Mouse (Mus musculus) frontal cortex, postnatal 14 days (tissue): Measurements from ENCODE around the gene Apbb2.

ENCODE experiments used
- DNase-seq, 2 experiments: peaks; one replicate each; pipeline ENCODE4 v3.0.0; 2022; ENCODE audit warnings: low spot score in 2 of 2

Gene Apbb2

GRCm38 (mm10) chr5:66518411-66519006 is 100.1 kb downstream of the Apbb2 start:
- DNase-seq, result no peak

GRCm38 (mm10) chr5:66517503-66517902 is 101.1 kb downstream of the Apbb2 start:
- no peak for DNase-seq

- no peak for DNase-seq
Observed at GRCm38 (mm10) chr5:66516311-66516710, 102.3 kb downstream of the Apbb2 start.

- no peak for DNase-seq
Observed at GRCm38 (mm10) chr5:66515271-66515670, 103.3 kb downstream of the Apbb2 start.

- DNase-seq, result no peak
Observed at GRCm38 (mm10) chr5:66514659-66515058, 103.9 kb downstream of the Apbb2 start.

- no peak for DNase-seq
Observed at GRCm38 (mm10) chr5:66513412-66513811, 105.2 kb downstream of the Apbb2 start.

- no peak for DNase-seq
Observed at GRCm38 (mm10) chr5:66512519-66512918, 106.1 kb downstream of the Apbb2 start.

GRCm38 (mm10) chr5:66510716-66511115 is 107.9 kb downstream of the Apbb2 start:
- DNase-seq, result no peak

GRCm38 (mm10) chr5:66509151-66509550 is 109.4 kb downstream of the Apbb2 start:
- DNase-seq, result no peak

GRCm38 (mm10) chr5:66505578-66505977 is 113.0 kb downstream of the Apbb2 start:
- no peak for DNase-seq

GRCm38 (mm10) chr5:66505071-66505470 is 113.5 kb downstream of the Apbb2 start:
- no peak for DNase-seq

- DNase-seq, result no peak
Observed at GRCm38 (mm10) chr5:66504434-66504747, 114.2 kb downstream of the Apbb2 start.

- no peak for DNase-seq
Observed at GRCm38 (mm10) chr5:66503557-66504433, 114.8 kb downstream of the Apbb2 start.

- no peak for DNase-seq
Observed at GRCm38 (mm10) chr5:66503033-66503432, 115.6 kb downstream of the Apbb2 start.

GRCm38 (mm10) chr5:66499621-66500020 is 119.0 kb downstream of the Apbb2 start:
- DNase-seq, result no peak

GRCm38 (mm10) chr5:66498140-66498539 is 120.4 kb downstream of the Apbb2 start:
- DNase-seq, result no peak

GRCm38 (mm10) chr5:66497479-66498087 is 121.0 kb downstream of the Apbb2 start:
- no peak for DNase-seq

GRCm38 (mm10) chr5:66496881-66497360 is 121.7 kb downstream of the Apbb2 start:
- DNase-seq, result no peak

- no peak for DNase-seq
Observed at GRCm38 (mm10) chr5:66494651-66495050, 123.9 kb downstream of the Apbb2 start.

GRCm38 (mm10) chr5:66492563-66492960 is 126.0 kb downstream of the Apbb2 start:
- DNase-seq, result no peak

- DNase-seq, result no peak
Observed at GRCm38 (mm10) chr5:66491907-66492562, 126.5 kb downstream of the Apbb2 start.

GRCm38 (mm10) chr5:66486028-66486427 is 132.6 kb downstream of the Apbb2 start:
- DNase-seq, result no peak
